In the genomic region with DNA sequence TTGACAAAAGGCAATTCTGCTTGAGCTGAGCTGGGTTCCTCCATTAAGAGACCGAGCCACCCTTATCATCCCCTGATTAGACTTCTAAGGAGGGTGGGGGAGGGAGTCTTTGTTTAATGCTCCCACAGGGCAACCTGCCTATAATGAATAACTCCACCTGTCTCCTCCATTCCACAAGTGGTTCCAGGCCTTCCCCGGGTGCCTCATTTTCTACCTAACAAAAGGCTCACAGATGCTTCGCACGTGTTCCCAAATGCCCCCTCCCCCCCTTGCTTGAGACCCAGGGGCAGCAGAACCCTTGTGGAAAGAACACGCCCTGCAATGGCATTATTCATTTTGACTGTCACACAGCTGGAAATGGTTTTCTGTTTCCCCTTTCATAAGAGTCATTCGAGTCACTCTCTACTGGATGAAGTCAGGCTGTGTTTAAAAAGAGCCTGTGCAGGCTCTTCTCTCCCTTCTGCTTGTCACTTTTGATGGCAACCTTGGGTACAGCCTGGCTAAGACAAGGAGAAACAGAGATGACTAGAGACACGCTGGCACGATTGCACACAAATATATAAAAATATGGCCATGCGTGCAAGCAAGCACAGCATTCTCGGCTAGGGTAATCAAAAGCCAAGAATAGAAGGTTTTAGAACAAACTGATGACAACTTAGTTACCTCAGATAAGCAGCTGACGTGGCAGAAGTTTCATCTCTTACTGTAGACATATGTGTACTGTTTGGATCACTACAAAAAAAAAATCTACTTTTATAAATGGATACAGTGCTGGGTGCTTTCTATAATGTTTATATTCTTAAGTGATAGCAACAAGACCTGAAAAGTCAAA, we compare ENCODE assay signal across 10 mouse cellular contexts. TPM values are rescaled to one million over a fixed set of nuclear protein-coding genes. Genes with fewer than 3 reads are reported as not detected.
DNase-seq lines count a peak whose midpoint lies in the region; ATAC-seq and TF ChIP-seq lines count a peak whose summit lies in the region.
"Had no signal": no experiment of that assay in that cellular context is flagged by ENCODE, and none has a peak within 500 bp of the region (broad histone marks: within the 10 kb centered on the region; RNA-seq: fewer than 3 reads in every experiment).

No protein-coding gene starts in this region.

- no peak overlapping the region for H3K9ac ChIP-seq in heart, embryonic 15.5 days
- H3K9ac ChIP-seq in intestine, postnatal 0 days (ENCODE audit: low read depth, low read length), result no peak overlapping the region
- no peak overlapping the region for H3K9ac ChIP-seq in liver, embryonic 11.5 days (ENCODE audit: low read depth, low read length)
- H3K9ac ChIP-seq: neural tube, embryonic 13.5 days had no signal

- peak; percentile 36; the same call in 1 of the 2 replicates for TF ChIP-seq CTCF in intestine, postnatal 0 days (IDR thresholded peaks at IDR 0.05; ENCODE audit: low read depth)

- H3K36me3 ChIP-seq in heart, embryonic 15.5 days, result no peaks in the 10 kb centered on the region
- peaks cover 68% of the 10 kb centered on the region for H3K36me3 ChIP-seq in embryonic facial prominence, embryonic 10.5 days (replicated peaks)
- peaks cover 11% of the 10 kb centered on the region; the same call in 1 of the 2 replicates for H3K36me3 ChIP-seq in intestine, postnatal 0 days (ENCODE audit: control insufficient read depth, insufficient read depth)
- H3K36me3 ChIP-seq in liver, embryonic 11.5 days (ENCODE audit: control insufficient read depth, insufficient read depth, low read length), result no peaks in the 10 kb centered on the region
- H3K36me3 ChIP-seq: G1E; neural tube, embryonic 13.5 days had no signal

- no peak overlapping the region for H3K4me2 ChIP-seq in heart, embryonic 15.5 days
- 0 out of 2 replicates have a peak overlapping the region, but pooled peaks have one; percentile 3 for H3K4me2 ChIP-seq in intestine, postnatal 0 days (replicated peaks; ENCODE audit: low read depth)
- no peak overlapping the region for H3K4me2 ChIP-seq in liver, embryonic 11.5 days
- H3K4me2 ChIP-seq: neural tube, embryonic 13.5 days had no signal

- 27% methylated on average over 11 of the region's 11 CpGs for WGBS in heart, embryonic 15.5 days
- WGBS in embryonic facial prominence, embryonic 10.5 days, result 32% methylated on average over 11 of the region's 11 CpGs
- 19% methylated on average over 11 of the region's 11 CpGs for WGBS in intestine, postnatal 0 days
- 46% methylated on average over 11 of the region's 11 CpGs for WGBS in liver, embryonic 11.5 days

- H3K9me3 ChIP-seq in heart, embryonic 15.5 days (replicated peaks), result no peaks in the 10 kb centered on the region
- H3K9me3 ChIP-seq in embryonic facial prominence, embryonic 10.5 days, result no peaks in the 10 kb centered on the region
- H3K9me3 ChIP-seq in intestine, postnatal 0 days (ENCODE audit: control insufficient read depth), result no peaks in the 10 kb centered on the region
- H3K9me3 ChIP-seq in liver, embryonic 11.5 days (ENCODE audit: control insufficient read depth, low read length), result no peaks in the 10 kb centered on the region
- H3K9me3 ChIP-seq: neural tube, embryonic 13.5 days had no signal

- no peak for DNase-seq in heart, adult 8-10 months (ENCODE audit: low spot score)
- DNase-seq in NIH3T3 (ENCODE audit: low read depth), result peak; percentile 61
- peak; percentile 90 for DNase-seq in embryonic facial prominence, embryonic 10.5 days (ENCODE audit: low spot score)
- DNase-seq in spleen, postnatal 36 days (ENCODE audit: low spot score in 2 of 2), result no peak
- DNase-seq in liver, embryonic 11.5 days (ENCODE audit: low spot score), result no peak
- no peak for DNase-seq in gastrocnemius, postnatal 4 days (ENCODE audit: low spot score in 2 of 2)

- H3K27ac ChIP-seq in heart, embryonic 15.5 days, result peak overlapping the region; percentile 27
- peak overlapping the region; percentile 75 for H3K27ac ChIP-seq in embryonic facial prominence, embryonic 10.5 days (replicated peaks)
- peak overlapping the region; percentile 80 for H3K27ac ChIP-seq in intestine, postnatal 0 days (ENCODE audit: low read depth, low read length)
- no peak overlapping the region; the same call in 1 of the 2 replicates for H3K27ac ChIP-seq in liver, embryonic 11.5 days (ENCODE audit: low read depth, low read length)
- H3K27ac ChIP-seq: neural tube, embryonic 13.5 days had no signal

- H3K4me1 ChIP-seq in heart, embryonic 15.5 days (replicated peaks), result peaks cover 27% of the 10 kb centered on the region
- H3K4me1 ChIP-seq in embryonic facial prominence, embryonic 10.5 days, result peaks cover 79% of the 10 kb centered on the region
- H3K4me1 ChIP-seq in intestine, postnatal 0 days (replicated peaks; ENCODE audit: control insufficient read depth, insufficient read depth, low read length), result peaks cover 22% of the 10 kb centered on the region
- peaks cover 16% of the 10 kb centered on the region for H3K4me1 ChIP-seq in liver, embryonic 11.5 days (replicated peaks; ENCODE audit: control insufficient read depth, insufficient read depth, low read length)

- H3K27me3 ChIP-seq in heart, embryonic 15.5 days, result no peaks in the 10 kb centered on the region
- no peaks in the 10 kb centered on the region for H3K27me3 ChIP-seq in embryonic facial prominence, embryonic 10.5 days (replicated peaks; ENCODE audit: low read depth, poor library complexity, severe bottlenecking)
- H3K27me3 ChIP-seq in intestine, postnatal 0 days (replicated peaks; ENCODE audit: control insufficient read depth, insufficient read depth, low read length), result no peaks in the 10 kb centered on the region
- no peaks in the 10 kb centered on the region for H3K27me3 ChIP-seq in liver, embryonic 11.5 days (replicated peaks; ENCODE audit: control insufficient read depth, insufficient read depth, low read length)

- ATAC-seq in heart, embryonic 15.5 days (replicated peaks; ENCODE audit: insufficient number of reproducible peaks, insufficient read depth, low FRiP score, low read depth), result no peak
- peak; percentile 82; the same call in 1 of the 2 replicates for ATAC-seq in intestine, postnatal 0 days
- ATAC-seq in liver, embryonic 11.5 days (replicated peaks; ENCODE audit: low FRiP score), result no peak

- H3K4me3 ChIP-seq in heart, embryonic 15.5 days, result no peak overlapping the region
- H3K4me3 ChIP-seq in embryonic facial prominence, embryonic 10.5 days, result 0 out of 2 replicates have a peak overlapping the region, but pooled peaks have one; percentile 21
- H3K4me3 ChIP-seq in intestine, postnatal 0 days (ENCODE audit: low read depth, low read length), result no peak overlapping the region
- H3K4me3 ChIP-seq in liver, embryonic 11.5 days (ENCODE audit: low read depth, low read length), result no peak overlapping the region
- H3K4me3 ChIP-seq: neural tube, embryonic 13.5 days had no signal

RNA-seq across cellular contexts. Expression of a gene that starts 7.0 kb away (rescaled TPM):
- 18.7 and 22.5 TPM in 2 replicates for polyA plus RNA-seq in heart, embryonic 15.5 days (2015; fragmentation: Nextera tagmentation; extraction: Ambion mirVana)
- 1 to 10 TPM; 5.8 to 8.2 (median 7.0) TPM for total RNA-seq in heart, adult 8-10 months (2022)
- polyA plus RNA-seq in embryonic facial prominence, embryonic 10.5 days (2016; fragmentation: Nextera tagmentation; extraction: Ambion mirVana), result 129 and 155 TPM in 2 replicates
- 64.9 and 70.3 TPM in 2 replicates for polyA plus RNA-seq in intestine, postnatal 0 days (2015; fragmentation: Nextera tagmentation; extraction: Ambion mirVana)
- 21.3 and 24.7 TPM in 2 replicates for polyA plus RNA-seq in liver, embryonic 11.5 days (2014; fragmentation: Nextera tagmentation; extraction: Ambion mirVana)
- total RNA-seq in gastrocnemius, postnatal 4 days (2021), result 10 to 100 TPM; 71.7 to 74.5 TPM
- polyA plus RNA-seq: G1E had no signal

Comparison
In these comparisons a context has a peak if more than half of its experiments do, and no peak if none do; other contexts are left out.
1. DNase-seq: peak in NIH3T3 (single experiment) and embryonic facial prominence, embryonic 10.5 days (single experiment); none in heart, adult 8-10 months (single experiment), spleen, postnatal 36 days (0 of 2), liver, embryonic 11.5 days (single experiment) and gastrocnemius, postnatal 4 days (0 of 2).